Mouse (Mus musculus): Measurements from ENCODE around the gene C2cd5. TPM values are rescaled to one million over a fixed set of nuclear protein-coding genes. Genes with fewer than 3 reads are reported as not detected.

C2cd5 gene
- total RNA-seq (2012; rRNA removed) (17.8 and 19.7 TPM in 2 replicates), total RNA-seq (2014; rRNA removed) (19.1 and 20.8 TPM in 2 replicates), polyA plus RNA-seq (2012; ENCODE audit: insufficient read length, low read depth) (22.3 and 22.9 TPM in 2 replicates)

GRCm38 (mm10) chr6:143099681-143100382 lies at the start of gene C2cd5:
TSS of gene C2cd5 (minus strand) at chr6:143100141.
- Histone ChIP-seq H3K9me3 (replicated peaks; ENCODE audit: low read length) (peaks cover 4% of the 10 kb centered on the region), H3K27me3 (replicated peaks) (no peaks in the 10 kb centered on the region), H3K27ac (ENCODE audit: insufficient read depth, low read depth) (peak within 1 kb of the TSS; percentile 61), H3K4me2 (ENCODE audit: insufficient read depth, low read depth, poor library complexity, severe bottlenecking) (peak within 1 kb of the TSS; percentile 48), H3K9ac (ENCODE audit: insufficient read depth, low read depth) (peak within 1 kb of the TSS; percentile 68), H3K79me2 (replicated peaks; ENCODE audit: control insufficient read depth, extremely low read depth, insufficient read depth, poor library complexity, severe bottlenecking) (no peaks in the 10 kb centered on the region; the same call in 1 of the 2 replicates), H3K36me3 (replicated peaks in 1 of 2; ENCODE audit: control insufficient read depth in 1 of 2, insufficient read depth in 1 of 2, low read length in 1 of 2) (peaks cover 8 to 30% of the 10 kb centered on the region in 2 experiments), H3K4me1 (ENCODE audit: control insufficient read depth in 1 of 2, insufficient read depth in 2 of 2) (peaks cover 0 to 13% of the 10 kb centered on the region in 2 experiments; a peak in 2 of 4 replicates), H3K4me3 (replicated peaks in 1 of 3; ENCODE audit: low read depth in 2 of 3, low read length in 2 of 3, poor library complexity in 1 of 3) (peak within 1 kb of the TSS; percentile 89 to 95 (median 93))
- dilution Hi-C loops (cut with MboI; ENCODE audit: extremely low pct_ligation_motif_present, extremely low pct_unique_long_range_greater_than_20kb, low sequenced_read_pairs) (loop anchor here (25.0 kb wide), 1 partner anchor 87 kb away; no protein-coding TSS in a partner anchor), in situ Hi-C loops (cut with MboI; ENCODE audit: low pct_ligation_motif_present, low pct_unique_long_range_greater_than_20kb, low sequenced_read_pairs) (no loop called here)
- TF ChIP-seq MEF2A (IDR thresholded peaks at IDR 0.05; ENCODE audit: borderline replicate concordance, low read depth, low read length), result peak; percentile 73
- peak; percentile 35 for TF ChIP-seq ZMIZ1 (IDR thresholded peaks at IDR 0.05; ENCODE audit: low read depth, low read length)
- TF ChIP-seq MAX (IDR thresholded peaks at IDR 0.05; ENCODE audit: low read length), result no peak
- no peak for TF ChIP-seq PAX5 (IDR thresholded peaks at IDR 0.05; ENCODE audit: low read length)
- TF ChIP-seq CHD1 (IDR thresholded peaks at IDR 0.05; ENCODE audit: low read depth, low read length), result no peak
- TF ChIP-seq TBP (conservative IDR thresholded peaks at IDR 0.05; ENCODE audit: low read depth, low read length), result no peak
- no peak for TF ChIP-seq ZKSCAN1 (IDR thresholded peaks at IDR 0.05; ENCODE audit: borderline replicate concordance, low read depth, low read length)
- no peak for TF ChIP-seq RCOR1 (conservative IDR thresholded peaks at IDR 0.05; ENCODE audit: low read depth, low read length)
- peak; percentile 75; the same call in 1 of the 2 replicates for TF ChIP-seq E2F4 (IDR thresholded peaks at IDR 0.05; ENCODE audit: insufficient replicate concordance, low read depth, low read length)
- no peak for TF ChIP-seq RAD21 (IDR thresholded peaks at IDR 0.05; ENCODE audit: low read depth, low read length)
- no peak for TF ChIP-seq USF1 (IDR thresholded peaks at IDR 0.05; ENCODE audit: low read depth, low read length)
- no peak for TF ChIP-seq ZC3H11A (IDR thresholded peaks at IDR 0.05; ENCODE audit: low read depth, low read length)
- peak; percentile 55; the same call in 1 of the 2 replicates for TF ChIP-seq KAT2A (IDR thresholded peaks at IDR 0.05; ENCODE audit: insufficient replicate concordance, low read length)
- no peak for TF ChIP-seq POLR2AphosphoS2 (IDR thresholded peaks at IDR 0.05; ENCODE audit: low read depth, low read length)
- TF ChIP-seq SIN3A (IDR thresholded peaks at IDR 0.05; ENCODE audit: low read length), result peak; percentile 96
- no peak for TF ChIP-seq CTCF (conservative IDR thresholded peaks at IDR 0.05 in 1 of 2, IDR thresholded peaks at IDR 0.05 in 1 of 2; ENCODE audit: low read depth in 2 of 2, low read length in 2 of 2)
- TF ChIP-seq GABPA (IDR thresholded peaks at IDR 0.05; ENCODE audit: insufficient replicate concordance, low read depth, low read length), result no peak; the same call in 1 of the 2 replicates
- peak; percentile 29; the same call in 1 of the 2 replicates for TF ChIP-seq ETS1 (conservative IDR thresholded peaks at IDR 0.05; ENCODE audit: low read depth, low read length)
- TF ChIP-seq MAFK (IDR thresholded peaks at IDR 0.05; ENCODE audit: insufficient replicate concordance, low read length), result no peak
- TF ChIP-seq IRF4 (IDR thresholded peaks at IDR 0.05; ENCODE audit: low read depth, low read length), result peak; percentile 68
- peak; percentile 51; the same call in 1 of the 2 replicates for TF ChIP-seq NELFE (IDR thresholded peaks at IDR 0.05; ENCODE audit: low read depth, low read length)
- TF ChIP-seq JUN (IDR thresholded peaks at IDR 0.05; ENCODE audit: insufficient read depth, low read depth, low read length), result no peak
- TF ChIP-seq HCFC1 (IDR thresholded peaks at IDR 0.05; ENCODE audit: low read depth, low read length), result peak; percentile 88
- no peak for TF ChIP-seq JUND (conservative IDR thresholded peaks at IDR 0.05; ENCODE audit: low read depth, low read length)
- TF ChIP-seq MYC (IDR thresholded peaks at IDR 0.05; ENCODE audit: low read depth, low read length), result no peak
- peak; percentile 71 for TF ChIP-seq TCF12 (IDR thresholded peaks at IDR 0.05; ENCODE audit: low read depth, low read length)
- peak; percentile 73 for TF ChIP-seq MXI1 (IDR thresholded peaks at IDR 0.05; ENCODE audit: low read depth, low read length)
- TF ChIP-seq BHLHE40 (IDR thresholded peaks at IDR 0.05; ENCODE audit: low read depth, low read length), result peak; percentile 80
- no peak for TF ChIP-seq USF2 (conservative IDR thresholded peaks at IDR 0.05; ENCODE audit: low read depth, low read length)
- no peak for TF ChIP-seq CHD2 (IDR thresholded peaks at IDR 0.05; ENCODE audit: low read length)
- TF ChIP-seq NRF1 (IDR thresholded peaks at IDR 0.05; ENCODE audit: low read depth, low read length), result peak; percentile 35
- no peak for TF ChIP-seq ZNF384 (IDR thresholded peaks at IDR 0.05; ENCODE audit: low read depth, low read length)
- no peak; the same call in 1 of the 2 replicates for TF ChIP-seq UBTF (IDR thresholded peaks at IDR 0.05; ENCODE audit: low read depth, low read length)
- no peak for TF ChIP-seq SMC3 (IDR thresholded peaks at IDR 0.05; ENCODE audit: low read depth, low read length)
- no peak for TF ChIP-seq EP300 (IDR thresholded peaks at IDR 0.05; ENCODE audit: low read length)
- TF ChIP-seq MAZ (IDR thresholded peaks at IDR 0.05; ENCODE audit: low read depth, low read length), result peak; percentile 100
- TF ChIP-seq ELF1 (IDR thresholded peaks at IDR 0.05; ENCODE audit: low read depth, low read length), result peak; percentile 61
- peak; percentile 66 for TF ChIP-seq POLR2A (IDR thresholded peaks at IDR 0.05; ENCODE audit: low read depth, low read length)
- peak; percentile 94 for DNase-seq (ENCODE audit: extremely low read depth)

Measured in CH12.LX (cell line).